Mouse (Mus musculus): Measurements from ENCODE around the gene Thy1. TPM values are rescaled to one million over a fixed set of nuclear protein-coding genes. Genes with fewer than 3 reads are reported as not detected.

The Thy1 gene
- 1.1 and 1.5 TPM in 2 replicates for polyA plus RNA-seq (2016; fragmentation: Nextera tagmentation; extraction: Ambion mirVana)

- H3K27me3 ChIP-seq (replicated peaks): peaks cover 62% of the 10 kb centered on the region
- H3K27ac ChIP-seq (ENCODE audit: poor library complexity, severe bottlenecking): no peak within 1 kb of the TSS
- ATAC-seq (ENCODE audit: insufficient number of reproducible peaks, low FRiP score): peak; percentile 27; the same call in 1 of the 2 replicates
- H3K9ac ChIP-seq: peak within 1 kb of the TSS; percentile 28; the same call in 1 of the 2 replicates
- peaks cover 14% of the 10 kb centered on the region for H3K4me1 ChIP-seq (replicated peaks)
- H3K9me3 ChIP-seq (replicated peaks): no peaks in the 10 kb centered on the region
- H3K4me2 ChIP-seq: peak within 1 kb of the TSS; percentile 73
- no peaks in the 10 kb centered on the region for H3K36me3 ChIP-seq
- under 1% methylated on average over 30 of the region's 30 CpGs for WGBS
- peak within 1 kb of the TSS; percentile 39 for H3K4me3 ChIP-seq
Measured at GRCm38 (mm10) chr9:44042836-44043707, at the start of gene Thy1. Gene Thy1, plus strand, starts transcription at chr9:44043384.

GRCm38 (mm10) chr9:43997681-43998080 is 45.5 kb upstream of the Thy1 start:
- Histone ChIP-seq H3K9me3 (replicated peaks) (peaks cover 3% of the 10 kb centered on the region; the same call in 1 of the 2 replicates), H3K4me1 (replicated peaks) (peaks cover 14% of the 10 kb centered on the region), H3K9ac (no peak overlapping the region), H3K27me3 (replicated peaks) (no peaks in the 10 kb centered on the region), H3K36me3 (no peaks in the 10 kb centered on the region), H3K27ac (ENCODE audit: poor library complexity, severe bottlenecking) (no peak overlapping the region), H3K4me3 (no peak overlapping the region), H3K4me2 (no peak overlapping the region)
- ATAC-seq (ENCODE audit: insufficient number of reproducible peaks, low FRiP score): no peak
- 74% methylated on average over 2 of the region's 2 CpGs for WGBS

- peaks cover 3% of the 10 kb centered on the region; the same call in 1 of the 2 replicates for H3K9me3 ChIP-seq (replicated peaks)
- no peak overlapping the region for H3K4me3 ChIP-seq
- ATAC-seq (ENCODE audit: insufficient number of reproducible peaks, low FRiP score): no peak
- H3K4me2 ChIP-seq: no peak overlapping the region
- H3K4me1 ChIP-seq (replicated peaks): peaks cover 5% of the 10 kb centered on the region
- H3K27me3 ChIP-seq (replicated peaks): no peaks in the 10 kb centered on the region
- WGBS: 71% methylated on average over 4 of the region's 4 CpGs
- no peak overlapping the region for H3K9ac ChIP-seq
- no peak overlapping the region for H3K27ac ChIP-seq (ENCODE audit: poor library complexity, severe bottlenecking)
- no peaks in the 10 kb centered on the region for H3K36me3 ChIP-seq
Measured at GRCm38 (mm10) chr9:43998851-43999250, 44.3 kb upstream of the Thy1 start.

- 66% methylated on average over 3 of the region's 3 CpGs for WGBS
- no peak overlapping the region for H3K4me3 ChIP-seq
- H3K9ac ChIP-seq: no peak overlapping the region
Measured at GRCm38 (mm10) chr9:44004362-44004761, 38.8 kb upstream of the Thy1 start.

GRCm38 (mm10) chr9:44005305-44005704 is 37.9 kb upstream of the Thy1 start:
- H3K27me3 ChIP-seq (replicated peaks): no peaks in the 10 kb centered on the region
- no peaks in the 10 kb centered on the region for H3K36me3 ChIP-seq
- WGBS: 79% methylated on average over 3 of the region's 3 CpGs
- peaks cover 3% of the 10 kb centered on the region; the same call in 1 of the 2 replicates for H3K9me3 ChIP-seq (replicated peaks)
- H3K4me2 ChIP-seq: no peak overlapping the region
- H3K4me1 ChIP-seq (replicated peaks): no peaks in the 10 kb centered on the region
- no peak overlapping the region for H3K9ac ChIP-seq
- no peak overlapping the region for H3K4me3 ChIP-seq
- H3K27ac ChIP-seq (ENCODE audit: poor library complexity, severe bottlenecking): no peak overlapping the region
- ATAC-seq (ENCODE audit: insufficient number of reproducible peaks, low FRiP score): no peak

More at GRCm38 (mm10) chr9:44004362-44004761, 38.8 kb upstream of the Thy1 start:
- Histone ChIP-seq H3K27me3 (replicated peaks) (no peaks in the 10 kb centered on the region), H3K9me3 (replicated peaks) (peaks cover 3% of the 10 kb centered on the region; the same call in 1 of the 2 replicates), H3K4me1 (replicated peaks) (no peaks in the 10 kb centered on the region), H3K36me3 (no peaks in the 10 kb centered on the region), H3K27ac (ENCODE audit: poor library complexity, severe bottlenecking) (no peak overlapping the region), H3K4me2 (no peak overlapping the region)
- ATAC-seq (ENCODE audit: insufficient number of reproducible peaks, low FRiP score): no peak

- Histone ChIP-seq H3K4me2 (no peak overlapping the region), H3K9ac (no peak overlapping the region), H3K4me3 (no peak overlapping the region), H3K4me1 (replicated peaks) (0 out of 2 replicates have a peak, but pooled peaks cover 3% of the 10 kb centered on the region), H3K36me3 (no peaks in the 10 kb centered on the region), H3K27ac (ENCODE audit: poor library complexity, severe bottlenecking) (no peak overlapping the region), H3K9me3 (replicated peaks) (no peaks in the 10 kb centered on the region), H3K27me3 (replicated peaks) (peaks cover 3% of the 10 kb centered on the region; the same call in 1 of the 2 replicates)
- no peak for ATAC-seq (ENCODE audit: insufficient number of reproducible peaks, low FRiP score)
- 53% methylated on average over 2 of the region's 2 CpGs for WGBS
Measured at GRCm38 (mm10) chr9:44007323-44007722, 35.9 kb upstream of the Thy1 start.

GRCm38 (mm10) chr9:44007991-44008390 is 35.2 kb upstream of the Thy1 start:
- Histone ChIP-seq H3K9ac (no peak overlapping the region), H3K4me3 (no peak overlapping the region), H3K4me2 (no peak overlapping the region), H3K4me1 (replicated peaks) (0 out of 2 replicates have a peak, but pooled peaks cover 3% of the 10 kb centered on the region), H3K9me3 (replicated peaks) (no peaks in the 10 kb centered on the region), H3K36me3 (no peaks in the 10 kb centered on the region), H3K27me3 (replicated peaks) (peaks cover 3% of the 10 kb centered on the region; the same call in 1 of the 2 replicates), H3K27ac (ENCODE audit: poor library complexity, severe bottlenecking) (no peak overlapping the region)
- 67% methylated on average over 3 of the region's 3 CpGs for WGBS
- no peak for ATAC-seq (ENCODE audit: insufficient number of reproducible peaks, low FRiP score)

- no peak overlapping the region for H3K27ac ChIP-seq (ENCODE audit: poor library complexity, severe bottlenecking)
- H3K9ac ChIP-seq: no peak overlapping the region
- H3K27me3 ChIP-seq (replicated peaks): peaks cover 3% of the 10 kb centered on the region; the same call in 1 of the 2 replicates
- no peak overlapping the region for H3K4me3 ChIP-seq
- peaks cover 11% of the 10 kb centered on the region; the same call in 1 of the 2 replicates for H3K4me1 ChIP-seq (replicated peaks)
- H3K4me2 ChIP-seq: no peak overlapping the region
- H3K36me3 ChIP-seq: no peaks in the 10 kb centered on the region
- no peaks in the 10 kb centered on the region for H3K9me3 ChIP-seq (replicated peaks)
- no peak for ATAC-seq (ENCODE audit: insufficient number of reproducible peaks, low FRiP score)
- WGBS: 74% methylated on average over 3 of the region's 3 CpGs
Measured at GRCm38 (mm10) chr9:44010900-44011299, 32.3 kb upstream of the Thy1 start.

GRCm38 (mm10) chr9:44011668-44012067 is 31.5 kb upstream of the Thy1 start:
- no peaks in the 10 kb centered on the region for H3K9me3 ChIP-seq (replicated peaks)
- 64% methylated on average over 5 of the region's 5 CpGs for WGBS
- no peak overlapping the region for H3K4me3 ChIP-seq
- ATAC-seq (ENCODE audit: insufficient number of reproducible peaks, low FRiP score): no peak
- no peak overlapping the region for H3K27ac ChIP-seq (ENCODE audit: poor library complexity, severe bottlenecking)
- no peak overlapping the region for H3K9ac ChIP-seq
- H3K36me3 ChIP-seq: no peaks in the 10 kb centered on the region
- peaks cover 3% of the 10 kb centered on the region; the same call in 1 of the 2 replicates for H3K27me3 ChIP-seq (replicated peaks)
- no peak overlapping the region for H3K4me2 ChIP-seq
- peaks cover 11% of the 10 kb centered on the region; the same call in 1 of the 2 replicates for H3K4me1 ChIP-seq (replicated peaks)

- Histone ChIP-seq H3K4me2 (no peak overlapping the region), H3K27ac (ENCODE audit: poor library complexity, severe bottlenecking) (no peak overlapping the region), H3K4me3 (no peak overlapping the region), H3K9ac (no peak overlapping the region), H3K4me1 (replicated peaks) (peaks cover 11% of the 10 kb centered on the region; the same call in 1 of the 2 replicates), H3K9me3 (replicated peaks) (no peaks in the 10 kb centered on the region), H3K36me3 (no peaks in the 10 kb centered on the region), H3K27me3 (replicated peaks) (peaks cover 3% of the 10 kb centered on the region; the same call in 1 of the 2 replicates)
- 69% methylated on average over 6 of the region's 6 CpGs for WGBS
- ATAC-seq (ENCODE audit: insufficient number of reproducible peaks, low FRiP score): no peak
Measured at GRCm38 (mm10) chr9:44012164-44012563, 31.0 kb upstream of the Thy1 start.

GRCm38 (mm10) chr9:44012761-44013301 is 30.4 kb upstream of the Thy1 start:
- peaks cover 11% of the 10 kb centered on the region; the same call in 1 of the 2 replicates for H3K4me1 ChIP-seq (replicated peaks)
- 27% methylated on average over 8 of the region's 8 CpGs for WGBS
- H3K9me3 ChIP-seq (replicated peaks): no peaks in the 10 kb centered on the region
- no peaks in the 10 kb centered on the region for H3K36me3 ChIP-seq
- ATAC-seq (ENCODE audit: insufficient number of reproducible peaks, low FRiP score): no peak
- H3K27ac ChIP-seq (ENCODE audit: poor library complexity, severe bottlenecking): no peak overlapping the region
- peaks cover 3% of the 10 kb centered on the region; the same call in 1 of the 2 replicates for H3K27me3 ChIP-seq (replicated peaks)
- H3K4me3 ChIP-seq: no peak overlapping the region
- H3K4me2 ChIP-seq: no peak overlapping the region
- no peak overlapping the region for H3K9ac ChIP-seq

Measured in heart, embryonic 12.5 days (tissue).